Mouse (Mus musculus): Measurements from ENCODE around the gene Tbc1d19. TPM values are rescaled to one million over a fixed set of nuclear protein-coding genes. Genes with fewer than 3 reads are reported as not detected.

Gene Tbc1d19
- total and polyA plus RNA-seq, 3 experiments = not detected

- H3K27me3 ChIP-seq (ENCODE audit: control insufficient read depth in 1 of 2, insufficient read depth in 2 of 2, low read length in 2 of 2) = no peaks in the 10 kb centered on the region; a peak in 2 of 4 replicates
- H3K4me1 ChIP-seq (ENCODE audit: control insufficient read depth in 1 of 2, insufficient read depth in 2 of 2, low read length in 2 of 2) = no peaks in the 10 kb centered on the region
- H3K4me3 ChIP-seq (ENCODE audit: control insufficient read depth in 1 of 2, insufficient read depth in 1 of 2, low read depth in 2 of 2, low read length in 2 of 2) = no peak overlapping the region
- no peaks in the 10 kb centered on the region for H3K79me2 ChIP-seq (ENCODE audit: control insufficient read depth, insufficient read depth, low read length, poor library complexity)
- TF ChIP-seq NRF1 (IDR thresholded peaks at IDR 0.05; ENCODE audit: insufficient read depth, low read depth, low read length, poor library complexity, severe bottlenecking) = no peak
- no peak for TF ChIP-seq UBTF (IDR thresholded peaks at IDR 0.05; ENCODE audit: borderline replicate concordance, insufficient read depth, low read depth, low read length)
- no peak for TF ChIP-seq USF2 (IDR thresholded peaks at IDR 0.05; ENCODE audit: borderline replicate concordance in 1 of 2, insufficient read depth in 1 of 2, low read depth in 1 of 2, low read length in 2 of 2)
- TF ChIP-seq POLR2AphosphoS2 (IDR thresholded peaks at IDR 0.05; ENCODE audit: low read length) = no peak
- TF ChIP-seq BHLHE40 (IDR thresholded peaks at IDR 0.05; ENCODE audit: borderline replicate concordance, low read depth, low read length) = no peak
- no peak for TF ChIP-seq CTCF (IDR thresholded peaks at IDR 0.05 in 2 of 3, conservative IDR thresholded peaks at IDR 0.05 in 1 of 3; ENCODE audit: control insufficient read depth in 1 of 3, insufficient read depth in 1 of 3, low read depth in 2 of 3, low read length in 3 of 3, poor library complexity in 1 of 3, severe bottlenecking in 1 of 3)
- no peak for TF ChIP-seq ZNF384 (IDR thresholded peaks at IDR 0.05; ENCODE audit: low read depth, low read length)
- no peak for TF ChIP-seq ETS1 (IDR thresholded peaks at IDR 0.05; ENCODE audit: low read depth, low read length)
- TF ChIP-seq MYC (IDR thresholded peaks at IDR 0.05; ENCODE audit: low read depth, low read length) = no peak
- no peak for TF ChIP-seq SIN3A (IDR thresholded peaks at IDR 0.05; ENCODE audit: low read length)
- no peak for TF ChIP-seq TAL1 (IDR thresholded peaks at IDR 0.05; ENCODE audit: low read length)
- TF ChIP-seq POLR2A (IDR thresholded peaks at IDR 0.05; ENCODE audit: control insufficient read depth in 1 of 2, insufficient read depth in 1 of 2, low read depth in 1 of 2, low read length in 2 of 2, poor library complexity in 1 of 2) = no peak
- TF ChIP-seq ZC3H11A (IDR thresholded peaks at IDR 0.05; ENCODE audit: low read depth, low read length) = no peak
- TF ChIP-seq TCF12 (IDR thresholded peaks at IDR 0.05; ENCODE audit: low read depth, low read length) = no peak
- no peak for TF ChIP-seq CHD1 (IDR thresholded peaks at IDR 0.05; ENCODE audit: low read depth, low read length)
- H3K27ac ChIP-seq (ENCODE audit: control insufficient read depth, low read depth, low read length) = no peak overlapping the region
- no peaks in the 10 kb centered on the region for H3K9me3 ChIP-seq (replicated peaks; ENCODE audit: insufficient read depth, low read length)
- no peak for DNase-seq (ENCODE audit: low read depth, low spot score)
- H3K36me3 ChIP-seq (ENCODE audit: control insufficient read depth in 1 of 2, insufficient read depth in 2 of 2, low read length in 2 of 2) = no peaks in the 10 kb centered on the region
- H3K9ac ChIP-seq (ENCODE audit: control insufficient read depth, low read depth, low read length, poor library complexity, severe bottlenecking) = no peak overlapping the region
Observed at GRCm38 (mm10) chr5:53880724-53881123, 71.3 kb downstream of the Tbc1d19 start.

GRCm38 (mm10) chr5:53881381-53881990, 72.1 kb downstream of the Tbc1d19 start:
- H3K4me1 ChIP-seq (ENCODE audit: control insufficient read depth in 1 of 2, insufficient read depth in 2 of 2, low read length in 2 of 2) = no peaks in the 10 kb centered on the region

More at GRCm38 (mm10) chr5:53881381-53881990, 72.1 kb downstream of the Tbc1d19 start:
- no peak overlapping the region for H3K9ac ChIP-seq (ENCODE audit: control insufficient read depth, low read depth, low read length, poor library complexity, severe bottlenecking)
- no peaks in the 10 kb centered on the region for H3K9me3 ChIP-seq (replicated peaks; ENCODE audit: insufficient read depth, low read length)
- H3K27ac ChIP-seq (ENCODE audit: control insufficient read depth, low read depth, low read length) = no peak overlapping the region
- H3K27me3 ChIP-seq (ENCODE audit: control insufficient read depth in 1 of 2, insufficient read depth in 2 of 2, low read length in 2 of 2) = no peaks in the 10 kb centered on the region; a peak in 2 of 4 replicates
- no peak for DNase-seq (ENCODE audit: low read depth, low spot score)
- H3K36me3 ChIP-seq (ENCODE audit: control insufficient read depth in 1 of 2, insufficient read depth in 2 of 2, low read length in 2 of 2) = no peaks in the 10 kb centered on the region
- no peaks in the 10 kb centered on the region for H3K79me2 ChIP-seq (ENCODE audit: control insufficient read depth, insufficient read depth, low read length, poor library complexity)
- no peak for TF ChIP-seq GABPA (IDR thresholded peaks at IDR 0.05; ENCODE audit: low read depth, low read length)
- TF ChIP-seq KAT2A (conservative IDR thresholded peaks at IDR 0.05; ENCODE audit: low read depth, low read length) = no peak
- TF ChIP-seq MAZ (IDR thresholded peaks at IDR 0.05; ENCODE audit: low read depth, low read length) = no peak
- no peak for TF ChIP-seq GATA1 (IDR thresholded peaks at IDR 0.05; ENCODE audit: low read depth, low read length)
- no peak for TF ChIP-seq POLR2AphosphoS2 (IDR thresholded peaks at IDR 0.05; ENCODE audit: low read length)
- TF ChIP-seq TBP (IDR thresholded peaks at IDR 0.05; ENCODE audit: low read depth, low read length) = no peak
- TF ChIP-seq UBTF (IDR thresholded peaks at IDR 0.05; ENCODE audit: borderline replicate concordance, insufficient read depth, low read depth, low read length) = no peak
- TF ChIP-seq CHD1 (IDR thresholded peaks at IDR 0.05; ENCODE audit: low read depth, low read length) = no peak
- TF ChIP-seq POLR2A (IDR thresholded peaks at IDR 0.05; ENCODE audit: control insufficient read depth in 1 of 2, insufficient read depth in 1 of 2, low read depth in 1 of 2, low read length in 2 of 2, poor library complexity in 1 of 2) = no peak
- TF ChIP-seq SIN3A (IDR thresholded peaks at IDR 0.05; ENCODE audit: low read length) = no peak
- TF ChIP-seq ZC3H11A (IDR thresholded peaks at IDR 0.05; ENCODE audit: low read depth, low read length) = no peak
- no peak for TF ChIP-seq RCOR1 (IDR thresholded peaks at IDR 0.05; ENCODE audit: low read depth, low read length)
- TF ChIP-seq JUND (IDR thresholded peaks at IDR 0.05; ENCODE audit: low read depth, low read length) = no peak
- no peak for TF ChIP-seq ZKSCAN1 (IDR thresholded peaks at IDR 0.05; ENCODE audit: low read depth, low read length)
- no peak for TF ChIP-seq POLR2AphosphoS5 (IDR thresholded peaks at IDR 0.05; ENCODE audit: borderline replicate concordance, low read depth, low read length)
- TF ChIP-seq HCFC1 (IDR thresholded peaks at IDR 0.05; ENCODE audit: low read depth, low read length) = no peak
- TF ChIP-seq SMC3 (IDR thresholded peaks at IDR 0.05; ENCODE audit: low read depth, low read length) = no peak
- TF ChIP-seq EP300 (IDR thresholded peaks at IDR 0.05; ENCODE audit: low read depth in 1 of 2, low read length in 2 of 2) = no peak
- TF ChIP-seq CTCF (IDR thresholded peaks at IDR 0.05 in 2 of 3, conservative IDR thresholded peaks at IDR 0.05 in 1 of 3; ENCODE audit: control insufficient read depth in 1 of 3, insufficient read depth in 1 of 3, low read depth in 2 of 3, low read length in 3 of 3, poor library complexity in 1 of 3, severe bottlenecking in 1 of 3) = no peak
- no peak overlapping the region for H3K4me3 ChIP-seq (ENCODE audit: control insufficient read depth in 1 of 2, insufficient read depth in 1 of 2, low read depth in 2 of 2, low read length in 2 of 2)
